Mouse (Mus musculus): ENCODE data around the gene Usp9x. TPM values are rescaled to one million over a fixed set of nuclear protein-coding genes. Genes with fewer than 3 reads are reported as not detected.

Gene Usp9x
- polyA plus RNA-seq, 1 experiment = 14.4 TPM

- DNase-seq = no peak
- H3K27ac ChIP-seq (ENCODE audit: control insufficient read depth, insufficient read depth, low read length) = no peak overlapping the region
- H3K4me1 ChIP-seq (replicated peaks; ENCODE audit: control insufficient read depth, insufficient read depth, low read length) = no peaks in the 10 kb centered on the region
- H3K4me3 ChIP-seq (ENCODE audit: control insufficient read depth, insufficient read depth, low read length) = no peak overlapping the region
- no peaks in the 10 kb centered on the region for H3K36me3 ChIP-seq (ENCODE audit: control insufficient read depth, insufficient read depth, low read length)
- no peaks in the 10 kb centered on the region for H3K27me3 ChIP-seq (ENCODE audit: control insufficient read depth, insufficient read depth, low read length)
- TF ChIP-seq CTCF (IDR thresholded peaks at IDR 0.05; ENCODE audit: borderline replicate concordance, control insufficient read depth, extremely low read depth, insufficient read depth, low read length, poor library complexity) (no peak), POLR2A (IDR thresholded peaks at IDR 0.05; ENCODE audit: control insufficient read depth, extremely low read depth, insufficient read depth, low read length, poor library complexity) (no peak)
- WGBS = 88% methylated on average over 14 of the region's 14 CpGs
These were observed 23.5 kb upstream of the Usp9x start for GRCm38 (mm10) chrX:13047631-13048345.

DNA sequence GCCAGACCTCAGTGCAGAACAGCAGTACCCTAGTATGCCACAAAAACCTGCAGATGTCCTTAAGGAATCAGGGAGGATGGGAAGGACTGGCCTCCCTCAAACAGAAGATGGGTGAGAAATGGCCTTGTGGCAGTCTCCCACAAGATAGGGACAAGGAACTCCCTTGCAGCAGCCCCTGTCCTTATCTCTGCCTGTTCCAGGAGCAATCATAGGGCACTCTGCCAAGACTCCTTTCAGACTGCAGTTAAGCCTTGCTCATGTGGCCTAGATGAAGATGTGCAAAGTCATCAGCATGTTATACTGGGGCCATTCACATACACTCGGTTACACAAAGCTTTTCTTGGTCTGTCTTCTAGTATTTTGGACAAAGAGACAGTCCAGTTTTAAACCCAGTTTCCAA lies 16.7 kb upstream of the Usp9x start:
- H3K4me1 ChIP-seq (replicated peaks; ENCODE audit: control insufficient read depth, insufficient read depth, low read length) = no peaks in the 10 kb centered on the region
- no peak overlapping the region for H3K27ac ChIP-seq (ENCODE audit: control insufficient read depth, insufficient read depth, low read length)
- WGBS = 68% methylated on average over 1 of the region's 1 CpGs
- TF ChIP-seq POLR2A (IDR thresholded peaks at IDR 0.05; ENCODE audit: control insufficient read depth, extremely low read depth, insufficient read depth, low read length, poor library complexity) (no peak), CTCF (IDR thresholded peaks at IDR 0.05; ENCODE audit: borderline replicate concordance, control insufficient read depth, extremely low read depth, insufficient read depth, low read length, poor library complexity) (no peak)
- no peak overlapping the region for H3K4me3 ChIP-seq (ENCODE audit: control insufficient read depth, insufficient read depth, low read length)
- H3K27me3 ChIP-seq (ENCODE audit: control insufficient read depth, insufficient read depth, low read length) = no peaks in the 10 kb centered on the region
- DNase-seq = no peak
- no peaks in the 10 kb centered on the region for H3K36me3 ChIP-seq (ENCODE audit: control insufficient read depth, insufficient read depth, low read length)

DNA sequence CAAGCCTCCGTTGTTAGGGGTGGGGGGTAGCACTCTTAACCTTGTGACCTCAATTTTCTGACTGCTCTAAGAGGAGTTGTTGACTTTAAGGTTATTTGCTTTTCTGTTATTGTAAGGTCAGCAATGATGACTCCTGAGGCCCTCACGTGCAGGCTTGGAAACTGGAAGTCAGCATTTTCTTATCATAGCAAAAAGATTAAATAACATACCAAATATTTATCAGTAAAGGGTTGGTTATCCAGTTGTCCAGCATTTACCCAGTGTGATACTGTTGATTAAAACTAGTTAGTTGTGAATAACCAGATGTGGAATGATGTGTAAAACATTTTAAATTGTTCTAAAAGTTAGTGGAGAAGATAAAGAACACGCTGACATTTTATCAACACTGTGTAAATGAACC lies 9.3 kb upstream of the Usp9x start:
- H3K4me1 ChIP-seq (replicated peaks; ENCODE audit: control insufficient read depth, insufficient read depth, low read length) = no peaks in the 10 kb centered on the region
- WGBS = 89% methylated on average over 3 of the region's 3 CpGs
- no peak overlapping the region for H3K4me3 ChIP-seq (ENCODE audit: control insufficient read depth, insufficient read depth, low read length)
- no peak for TF ChIP-seq CTCF (IDR thresholded peaks at IDR 0.05; ENCODE audit: borderline replicate concordance, control insufficient read depth, extremely low read depth, insufficient read depth, low read length, poor library complexity)
- TF ChIP-seq POLR2A (IDR thresholded peaks at IDR 0.05; ENCODE audit: control insufficient read depth, extremely low read depth, insufficient read depth, low read length, poor library complexity) = no peak
- no peak overlapping the region for H3K27ac ChIP-seq (ENCODE audit: control insufficient read depth, insufficient read depth, low read length)
- DNase-seq = no peak
- no peaks in the 10 kb centered on the region for H3K27me3 ChIP-seq (ENCODE audit: control insufficient read depth, insufficient read depth, low read length)
- no peaks in the 10 kb centered on the region for H3K36me3 ChIP-seq (ENCODE audit: control insufficient read depth, insufficient read depth, low read length)

GRCm38 (mm10) chrX:13064273-13064925 lies 6.9 kb upstream of the Usp9x start:
- no peak overlapping the region for H3K27ac ChIP-seq (ENCODE audit: control insufficient read depth, insufficient read depth, low read length)
- H3K4me1 ChIP-seq (replicated peaks; ENCODE audit: control insufficient read depth, insufficient read depth, low read length) = no peaks in the 10 kb centered on the region
- H3K4me3 ChIP-seq (ENCODE audit: control insufficient read depth, insufficient read depth, low read length) = no peak overlapping the region
- 90% methylated on average over 7 of the region's 9 CpGs for WGBS
- H3K36me3 ChIP-seq (ENCODE audit: control insufficient read depth, insufficient read depth, low read length) = no peaks in the 10 kb centered on the region
- no peak for TF ChIP-seq POLR2A (IDR thresholded peaks at IDR 0.05; ENCODE audit: control insufficient read depth, extremely low read depth, insufficient read depth, low read length, poor library complexity)
- no peak for TF ChIP-seq CTCF (IDR thresholded peaks at IDR 0.05; ENCODE audit: borderline replicate concordance, control insufficient read depth, extremely low read depth, insufficient read depth, low read length, poor library complexity)
- no peak for DNase-seq
- H3K27me3 ChIP-seq (ENCODE audit: control insufficient read depth, insufficient read depth, low read length) = no peaks in the 10 kb centered on the region

GRCm38 (mm10) chrX:13070206-13070572 lies 1.1 kb upstream of the Usp9x start:
- H3K27ac ChIP-seq (ENCODE audit: control insufficient read depth, insufficient read depth, low read length) = peak overlapping the region; percentile 96; the same call in 1 of the 2 replicates
- TF ChIP-seq CTCF (IDR thresholded peaks at IDR 0.05; ENCODE audit: borderline replicate concordance, control insufficient read depth, extremely low read depth, insufficient read depth, low read length, poor library complexity) (no peak), POLR2A (IDR thresholded peaks at IDR 0.05; ENCODE audit: control insufficient read depth, extremely low read depth, insufficient read depth, low read length, poor library complexity) (no peak)
- DNase-seq = no peak
- 11% methylated on average over 8 of the region's 8 CpGs for WGBS
- peak overlapping the region; percentile 89 for H3K4me3 ChIP-seq (ENCODE audit: control insufficient read depth, insufficient read depth, low read length)
- no peaks in the 10 kb centered on the region for H3K27me3 ChIP-seq (ENCODE audit: control insufficient read depth, insufficient read depth, low read length)
- H3K36me3 ChIP-seq (ENCODE audit: control insufficient read depth, insufficient read depth, low read length) = no peaks in the 10 kb centered on the region
- H3K4me1 ChIP-seq (replicated peaks; ENCODE audit: control insufficient read depth, insufficient read depth, low read length) = 0 out of 2 replicates have a peak, but pooled peaks cover 2% of the 10 kb centered on the region

GRCm38 (mm10) chrX:13070573-13071240 lies 591 bp upstream of the Usp9x start:
- TF ChIP-seq CTCF (IDR thresholded peaks at IDR 0.05; ENCODE audit: borderline replicate concordance, control insufficient read depth, extremely low read depth, insufficient read depth, low read length, poor library complexity) = no peak
- 0 out of 2 replicates have a peak, but pooled peaks have one; percentile 36 for TF ChIP-seq POLR2A (IDR thresholded peaks at IDR 0.05; ENCODE audit: control insufficient read depth, extremely low read depth, insufficient read depth, low read length, poor library complexity)
- 0 out of 2 replicates have a peak, but pooled peaks cover 2% of the 10 kb centered on the region for H3K4me1 ChIP-seq (replicated peaks; ENCODE audit: control insufficient read depth, insufficient read depth, low read length)
- H3K27me3 ChIP-seq (ENCODE audit: control insufficient read depth, insufficient read depth, low read length) = no peaks in the 10 kb centered on the region
- H3K36me3 ChIP-seq (ENCODE audit: control insufficient read depth, insufficient read depth, low read length) = no peaks in the 10 kb centered on the region
- H3K4me3 ChIP-seq (ENCODE audit: control insufficient read depth, insufficient read depth, low read length) = peak overlapping the region; percentile 89
- peak; percentile 79 for DNase-seq
- WGBS = 1% methylated on average over 28 of the region's 35 CpGs
- peak overlapping the region; percentile 96 for H3K27ac ChIP-seq (ENCODE audit: control insufficient read depth, insufficient read depth, low read length)

Data from thymus, adult 2 months (tissue).